Mouse (Mus musculus): ENCODE data around the gene Zc3h14. TPM values are rescaled to one million over a fixed set of nuclear protein-coding genes. Genes with fewer than 3 reads are reported as not detected.

Zc3h14 gene
- polyA plus RNA-seq, 1 experiment from 2014 or later = 170 TPM

- H3K4me1 ChIP-seq (ENCODE audit: control insufficient read depth, insufficient read depth, low read length) = peaks cover 17% of the 10 kb centered on the region
- H3K36me3 ChIP-seq (ENCODE audit: control insufficient read depth, insufficient read depth, low read length) = no peaks in the 10 kb centered on the region
- no peak overlapping the region for H3K27ac ChIP-seq (ENCODE audit: low read depth, low read length)
- ATAC-seq (ENCODE audit: insufficient read depth, low FRiP score, low TSS enrichment) = peak; percentile 70
- H3K4me2 ChIP-seq (ENCODE audit: low read depth) = peak overlapping the region; percentile 88
- peak overlapping the region; percentile 63 for H3K4me3 ChIP-seq (ENCODE audit: low read depth, low read length)
- peaks cover 5% of the 10 kb centered on the region for H3K27me3 ChIP-seq (ENCODE audit: control insufficient read depth, insufficient read depth, low read length)
- H3K9me3 ChIP-seq (ENCODE audit: control insufficient read depth, low read length) = no peaks in the 10 kb centered on the region
- peak overlapping the region; percentile 65 for H3K9ac ChIP-seq (ENCODE audit: low read length)
- under 1% methylated on average over 30 of the region's 30 CpGs for WGBS
- peak; percentile 92 for DNase-seq (ENCODE audit: low spot score)
Measured at GRCm38 (mm10) chr12:98734246-98734879, 12.4 kb upstream of the Zc3h14 start.

GRCm38 (mm10) chr12:98734880-98735801 lies 11.6 kb upstream of the Zc3h14 start:
- H3K9ac ChIP-seq (ENCODE audit: low read length) = peak overlapping the region; percentile 65
- peak; percentile 23; the same call in 1 of the 2 replicates for ATAC-seq (ENCODE audit: insufficient read depth, low FRiP score, low TSS enrichment)
- H3K9me3 ChIP-seq (ENCODE audit: control insufficient read depth, low read length) = no peaks in the 10 kb centered on the region
- H3K36me3 ChIP-seq (ENCODE audit: control insufficient read depth, insufficient read depth, low read length) = no peaks in the 10 kb centered on the region
- peak overlapping the region; percentile 63 for H3K4me3 ChIP-seq (ENCODE audit: low read depth, low read length)
- no peak overlapping the region for H3K27ac ChIP-seq (ENCODE audit: low read depth, low read length)
- 11% methylated on average over 22 of the region's 22 CpGs for WGBS
- peak overlapping the region; percentile 88 for H3K4me2 ChIP-seq (ENCODE audit: low read depth)
- no peak for DNase-seq (ENCODE audit: low spot score)
- peaks cover 17% of the 10 kb centered on the region for H3K4me1 ChIP-seq (ENCODE audit: control insufficient read depth, insufficient read depth, low read length)
- H3K27me3 ChIP-seq (ENCODE audit: control insufficient read depth, insufficient read depth, low read length) = peaks cover 5% of the 10 kb centered on the region

GRCm38 (mm10) chr12:98736951-98737800 lies 9.6 kb upstream of the Zc3h14 start, which contains the start of gene Ptpn21:
Ptpn21 (minus strand) TSS chr12:98737405.
- Histone ChIP-seq H3K9ac (ENCODE audit: low read length) (peak within 1 kb of the TSS; percentile 91), H3K4me3 (ENCODE audit: low read depth, low read length) (peak within 1 kb of the TSS; percentile 85), H3K9me3 (ENCODE audit: control insufficient read depth, low read length) (no peaks in the 10 kb centered on the region), H3K4me2 (ENCODE audit: low read depth) (peak within 1 kb of the TSS; percentile 83), H3K4me1 (ENCODE audit: control insufficient read depth, insufficient read depth, low read length) (peaks cover 17% of the 10 kb centered on the region), H3K27ac (ENCODE audit: low read depth, low read length) (peak within 1 kb of the TSS; percentile 20; the same call in 1 of the 2 replicates), H3K27me3 (ENCODE audit: control insufficient read depth, insufficient read depth, low read length) (peaks cover 5% of the 10 kb centered on the region), H3K36me3 (ENCODE audit: control insufficient read depth, insufficient read depth, low read length) (no peaks in the 10 kb centered on the region)
- under 1% methylated on average over 55 of the region's 75 CpGs for WGBS
- ATAC-seq (ENCODE audit: insufficient read depth, low FRiP score, low TSS enrichment) = peak; percentile 75
- DNase-seq (ENCODE audit: low spot score) = peak; percentile 55

GRCm38 (mm10) chr12:98737801-98738350 lies 8.9 kb upstream of the Zc3h14 start:
- DNase-seq (ENCODE audit: low spot score) = peak; percentile 40
- Histone ChIP-seq H3K9me3 (ENCODE audit: control insufficient read depth, low read length) (no peaks in the 10 kb centered on the region), H3K36me3 (ENCODE audit: control insufficient read depth, insufficient read depth, low read length) (no peaks in the 10 kb centered on the region), H3K9ac (ENCODE audit: low read length) (peak overlapping the region; percentile 91), H3K4me1 (ENCODE audit: control insufficient read depth, insufficient read depth, low read length) (peaks cover 17% of the 10 kb centered on the region), H3K27me3 (ENCODE audit: control insufficient read depth, insufficient read depth, low read length) (peaks cover 5% of the 10 kb centered on the region), H3K4me2 (ENCODE audit: low read depth) (peak overlapping the region; percentile 83), H3K4me3 (ENCODE audit: low read depth, low read length) (peak overlapping the region; percentile 85), H3K27ac (ENCODE audit: low read depth, low read length) (no peak overlapping the region)
- peak; percentile 36; the same call in 1 of the 2 replicates for ATAC-seq (ENCODE audit: insufficient read depth, low FRiP score, low TSS enrichment)
- WGBS = 14% methylated on average over 7 of the region's 7 CpGs

- no peak overlapping the region for H3K9ac ChIP-seq (ENCODE audit: low read length)
- H3K4me2 ChIP-seq (ENCODE audit: low read depth) = no peak overlapping the region
- ATAC-seq (ENCODE audit: insufficient read depth, low FRiP score, low TSS enrichment) = no peak
- 0 out of 2 replicates have a peak, but pooled peaks cover 4% of the 10 kb centered on the region for H3K4me1 ChIP-seq (ENCODE audit: control insufficient read depth, insufficient read depth, low read length)
- H3K4me3 ChIP-seq (ENCODE audit: low read depth, low read length) = no peak overlapping the region
- WGBS = 74% methylated on average over 3 of the region's 3 CpGs
- H3K36me3 ChIP-seq (ENCODE audit: control insufficient read depth, insufficient read depth, low read length) = no peaks in the 10 kb centered on the region
- peaks cover 5% of the 10 kb centered on the region for H3K27me3 ChIP-seq (ENCODE audit: control insufficient read depth, insufficient read depth, low read length)
- DNase-seq (ENCODE audit: low spot score) = no peak
- no peaks in the 10 kb centered on the region for H3K9me3 ChIP-seq (ENCODE audit: control insufficient read depth, low read length)
- no peak overlapping the region for H3K27ac ChIP-seq (ENCODE audit: low read depth, low read length)
Measured at GRCm38 (mm10) chr12:98741011-98741501, 5.7 kb upstream of the Zc3h14 start.

GRCm38 (mm10) chr12:98745626-98746025 lies 1.1 kb upstream of the Zc3h14 start:
- no peaks in the 10 kb centered on the region for H3K27me3 ChIP-seq (ENCODE audit: control insufficient read depth, insufficient read depth, low read length)
- H3K36me3 ChIP-seq (ENCODE audit: control insufficient read depth, insufficient read depth, low read length) = peaks cover 2% of the 10 kb centered on the region; the same call in 1 of the 2 replicates
- no peak for DNase-seq (ENCODE audit: low spot score)
- no peak overlapping the region for H3K4me3 ChIP-seq (ENCODE audit: low read depth, low read length)
- peaks cover 10% of the 10 kb centered on the region for H3K4me1 ChIP-seq (ENCODE audit: control insufficient read depth, insufficient read depth, low read length)
- H3K9ac ChIP-seq (ENCODE audit: low read length) = no peak overlapping the region
- 60% methylated on average over 4 of the region's 4 CpGs for WGBS
- no peaks in the 10 kb centered on the region for H3K9me3 ChIP-seq (ENCODE audit: control insufficient read depth, low read length)
- no peak overlapping the region for H3K4me2 ChIP-seq (ENCODE audit: low read depth)
- ATAC-seq (ENCODE audit: insufficient read depth, low FRiP score, low TSS enrichment) = no peak
- no peak overlapping the region for H3K27ac ChIP-seq (ENCODE audit: low read depth, low read length)

GRCm38 (mm10) chr12:98746131-98746530 lies 633 bp upstream of the Zc3h14 start:
- H3K4me3 ChIP-seq (ENCODE audit: low read depth, low read length) = no peak overlapping the region
- no peaks in the 10 kb centered on the region for H3K9me3 ChIP-seq (ENCODE audit: control insufficient read depth, low read length)
- WGBS = 9% methylated on average over 2 of the region's 2 CpGs

GRCm38 (mm10) chr12:98747380-98747753 lies 603 bp downstream of the Zc3h14 start:
- peaks cover 10% of the 10 kb centered on the region for H3K4me1 ChIP-seq (ENCODE audit: control insufficient read depth, insufficient read depth, low read length)
- H3K4me3 ChIP-seq (ENCODE audit: low read depth, low read length) = peak overlapping the region; percentile 87
- 1% methylated on average over 9 of the region's 14 CpGs for WGBS
- H3K9me3 ChIP-seq (ENCODE audit: control insufficient read depth, low read length) = no peaks in the 10 kb centered on the region
- H3K27me3 ChIP-seq (ENCODE audit: control insufficient read depth, insufficient read depth, low read length) = no peaks in the 10 kb centered on the region
- H3K27ac ChIP-seq (ENCODE audit: low read depth, low read length) = peak overlapping the region; percentile 86
- peak; percentile 34 for DNase-seq (ENCODE audit: low spot score)
- ATAC-seq (ENCODE audit: insufficient read depth, low FRiP score, low TSS enrichment) = peak; percentile 58
- peak overlapping the region; percentile 93 for H3K9ac ChIP-seq (ENCODE audit: low read length)
- peaks cover 3% of the 10 kb centered on the region; the same call in 1 of the 2 replicates for H3K36me3 ChIP-seq (ENCODE audit: control insufficient read depth, insufficient read depth, low read length)
- peak overlapping the region; percentile 59 for H3K4me2 ChIP-seq (ENCODE audit: low read depth)

More at GRCm38 (mm10) chr12:98746131-98746530, 633 bp upstream of the Zc3h14 start:
- peaks cover 10% of the 10 kb centered on the region for H3K4me1 ChIP-seq (ENCODE audit: control insufficient read depth, insufficient read depth, low read length)
- H3K4me2 ChIP-seq (ENCODE audit: low read depth) = no peak overlapping the region
- H3K27ac ChIP-seq (ENCODE audit: low read depth, low read length) = no peak overlapping the region
- peak; percentile 53 for DNase-seq (ENCODE audit: low spot score)
- peak; percentile 51 for ATAC-seq (ENCODE audit: insufficient read depth, low FRiP score, low TSS enrichment)
- H3K36me3 ChIP-seq (ENCODE audit: control insufficient read depth, insufficient read depth, low read length) = peaks cover 3% of the 10 kb centered on the region; the same call in 1 of the 2 replicates
- H3K27me3 ChIP-seq (ENCODE audit: control insufficient read depth, insufficient read depth, low read length) = no peaks in the 10 kb centered on the region
- no peak overlapping the region for H3K9ac ChIP-seq (ENCODE audit: low read length)
